Mouse (Mus musculus): ENCODE data around the gene Fv1. TPM values are rescaled to one million over a fixed set of nuclear protein-coding genes. Genes with fewer than 3 reads are reported as not detected.
A peak's percentile ranks its signal among the peaks of the same experiment; 100 is the strongest.
"Not testable (repeated sequence)": the region's sequence is repeated elsewhere in the genome, so short reads cannot be mapped to it uniquely, and the experiment has no call there.

The Fv1 gene
- polyA plus RNA-seq, 1 experiment from 2014 or later = 10.0 TPM

GRCm38 (mm10) chr4:147850776-147851175, 18.0 kb upstream of the Fv1 start:
- Histone ChIP-seq H3K27me3 (ENCODE audit: control insufficient read depth, insufficient read depth, low read length) (no peaks in the 10 kb centered on the region), H3K4me3 (ENCODE audit: low read depth, low read length) (no peak overlapping the region), H3K9me3 (ENCODE audit: control insufficient read depth, low read depth, low read length) (no peaks in the 10 kb centered on the region), H3K4me1 (ENCODE audit: control insufficient read depth, insufficient read depth, low read length) (peaks cover 4% of the 10 kb centered on the region; the same call in 1 of the 2 replicates), H3K36me3 (ENCODE audit: control insufficient read depth, insufficient read depth, low read length) (no peaks in the 10 kb centered on the region), H3K4me2 (replicated peaks; ENCODE audit: low read depth, low read length) (no peak overlapping the region), H3K27ac (ENCODE audit: low read length) (no peak overlapping the region), H3K9ac (replicated peaks; ENCODE audit: low read depth, low read length) (no peak overlapping the region)
- WGBS = 78% methylated on average over 2 of the region's 2 CpGs
- ATAC-seq (ENCODE audit: insufficient number of reproducible peaks, insufficient read depth, low FRiP score, low read depth) = no peak

- Histone ChIP-seq H3K4me1 (ENCODE audit: control insufficient read depth, insufficient read depth, low read length) (no peaks in the 10 kb centered on the region), H3K27me3 (ENCODE audit: control insufficient read depth, insufficient read depth, low read length) (no peaks in the 10 kb centered on the region), H3K9ac (replicated peaks; ENCODE audit: low read depth, low read length) (no peak overlapping the region), H3K27ac (ENCODE audit: low read length) (no peak overlapping the region), H3K4me2 (replicated peaks; ENCODE audit: low read depth, low read length) (no peak overlapping the region), H3K9me3 (ENCODE audit: control insufficient read depth, low read depth, low read length) (no peaks in the 10 kb centered on the region), H3K4me3 (ENCODE audit: low read depth, low read length) (no peak overlapping the region), H3K36me3 (ENCODE audit: control insufficient read depth, insufficient read depth, low read length) (peaks cover 39% of the 10 kb centered on the region)
- no peak for ATAC-seq (ENCODE audit: insufficient number of reproducible peaks, insufficient read depth, low FRiP score, low read depth)
- 96% methylated on average over 3 of the region's 3 CpGs for WGBS
Observed at GRCm38 (mm10) chr4:147862051-147862450, 6.7 kb upstream of the Fv1 start.

GRCm38 (mm10) chr4:147865651-147866050, 3.1 kb upstream of the Fv1 start:
- ATAC-seq (ENCODE audit: insufficient number of reproducible peaks, insufficient read depth, low FRiP score, low read depth) = no peak
- no peaks in the 10 kb centered on the region for H3K27me3 ChIP-seq (ENCODE audit: control insufficient read depth, insufficient read depth, low read length)
- no peaks in the 10 kb centered on the region for H3K9me3 ChIP-seq (ENCODE audit: control insufficient read depth, low read depth, low read length)
- H3K4me1 ChIP-seq (ENCODE audit: control insufficient read depth, insufficient read depth, low read length) = peaks cover 13% of the 10 kb centered on the region; the same call in 1 of the 2 replicates
- H3K4me3 ChIP-seq (ENCODE audit: low read depth, low read length) = no peak overlapping the region
- H3K36me3 ChIP-seq (ENCODE audit: control insufficient read depth, insufficient read depth, low read length) = peaks cover 38% of the 10 kb centered on the region
- WGBS = 92% methylated on average over 6 of the region's 6 CpGs
- no peak overlapping the region for H3K4me2 ChIP-seq (replicated peaks; ENCODE audit: low read depth, low read length)
- no peak overlapping the region for H3K27ac ChIP-seq (ENCODE audit: low read length)
- H3K9ac ChIP-seq (replicated peaks; ENCODE audit: low read depth, low read length) = no peak overlapping the region

GRCm38 (mm10) chr4:147866056-147866455, 2.7 kb upstream of the Fv1 start:
- no peak overlapping the region for H3K27ac ChIP-seq (ENCODE audit: low read length)
- peaks cover 36% of the 10 kb centered on the region for H3K36me3 ChIP-seq (ENCODE audit: control insufficient read depth, insufficient read depth, low read length)
- 94% methylated on average over 9 of the region's 9 CpGs for WGBS
- no peak overlapping the region for H3K4me2 ChIP-seq (replicated peaks; ENCODE audit: low read depth, low read length)
- no peaks in the 10 kb centered on the region for H3K27me3 ChIP-seq (ENCODE audit: control insufficient read depth, insufficient read depth, low read length)
- no peak for ATAC-seq (ENCODE audit: insufficient number of reproducible peaks, insufficient read depth, low FRiP score, low read depth)
- H3K9ac ChIP-seq (replicated peaks; ENCODE audit: low read depth, low read length) = no peak overlapping the region
- H3K4me3 ChIP-seq (ENCODE audit: low read depth, low read length) = no peak overlapping the region
- peaks cover 2% of the 10 kb centered on the region; the same call in 1 of the 2 replicates for H3K9me3 ChIP-seq (ENCODE audit: control insufficient read depth, low read depth, low read length)
- peaks cover 13% of the 10 kb centered on the region; the same call in 1 of the 2 replicates for H3K4me1 ChIP-seq (ENCODE audit: control insufficient read depth, insufficient read depth, low read length)

- not testable (repeated sequence) for H3K4me3 ChIP-seq (ENCODE audit: low read depth, low read length); H3K4me2 ChIP-seq (replicated peaks; ENCODE audit: low read depth, low read length)
- WGBS = 44% methylated on average over 3 of the region's 3 CpGs
Observed at GRCm38 (mm10) chr4:147866793-147867192, 2.0 kb upstream of the Fv1 start.

GRCm38 (mm10) chr4:147867563-147868449, 973 bp upstream of the Fv1 start:
- H3K27ac ChIP-seq (ENCODE audit: low read length) = peak overlapping the region; percentile 86
- H3K4me1 ChIP-seq (ENCODE audit: control insufficient read depth, insufficient read depth, low read length) = peaks cover 13% of the 10 kb centered on the region; the same call in 1 of the 2 replicates
- H3K27me3 ChIP-seq (ENCODE audit: control insufficient read depth, insufficient read depth, low read length) = no peaks in the 10 kb centered on the region
- peak overlapping the region; percentile 64 for H3K4me3 ChIP-seq (ENCODE audit: low read depth, low read length)
- peak overlapping the region; percentile 43 for H3K9ac ChIP-seq (replicated peaks; ENCODE audit: low read depth, low read length)
- H3K36me3 ChIP-seq (ENCODE audit: control insufficient read depth, insufficient read depth, low read length) = peaks cover 21% of the 10 kb centered on the region
- H3K9me3 ChIP-seq (ENCODE audit: control insufficient read depth, low read depth, low read length) = peaks cover 5% of the 10 kb centered on the region; the same call in 1 of the 2 replicates
- 4% methylated on average over 22 of the region's 22 CpGs for WGBS
- peak overlapping the region; percentile 59 for H3K4me2 ChIP-seq (replicated peaks; ENCODE audit: low read depth, low read length)
- ATAC-seq (ENCODE audit: insufficient number of reproducible peaks, insufficient read depth, low FRiP score, low read depth) = no peak

More at GRCm38 (mm10) chr4:147866793-147867192, 2.0 kb upstream of the Fv1 start:
- H3K27ac ChIP-seq (ENCODE audit: low read length); H3K27me3 ChIP-seq (ENCODE audit: control insufficient read depth, insufficient read depth, low read length); H3K9me3 ChIP-seq (ENCODE audit: control insufficient read depth, low read depth, low read length); ATAC-seq (ENCODE audit: insufficient number of reproducible peaks, insufficient read depth, low FRiP score, low read depth); H3K9ac ChIP-seq (replicated peaks; ENCODE audit: low read depth, low read length): not testable (repeated sequence)
- Histone ChIP-seq H3K36me3 (ENCODE audit: control insufficient read depth, insufficient read depth, low read length) (peaks cover 32% of the 10 kb centered on the region), H3K4me1 (ENCODE audit: control insufficient read depth, insufficient read depth, low read length) (peaks cover 13% of the 10 kb centered on the region; the same call in 1 of the 2 replicates)

GRCm38 (mm10) chr4:147869238-147869637, 459 bp downstream of the Fv1 start:
- peaks cover 13% of the 10 kb centered on the region; the same call in 1 of the 2 replicates for H3K4me1 ChIP-seq (ENCODE audit: control insufficient read depth, insufficient read depth, low read length)
- peaks cover 24% of the 10 kb centered on the region for H3K36me3 ChIP-seq (ENCODE audit: control insufficient read depth, insufficient read depth, low read length)
- no peaks in the 10 kb centered on the region for H3K27me3 ChIP-seq (ENCODE audit: control insufficient read depth, insufficient read depth, low read length)
- H3K9me3 ChIP-seq (ENCODE audit: control insufficient read depth, low read depth, low read length) = peaks cover 5% of the 10 kb centered on the region; the same call in 1 of the 2 replicates
- H3K4me3 ChIP-seq (ENCODE audit: low read depth, low read length) = peak overlapping the region; percentile 64
- H3K4me2 ChIP-seq (replicated peaks; ENCODE audit: low read depth, low read length) = peak overlapping the region; percentile 83
- peak overlapping the region; percentile 71 for H3K9ac ChIP-seq (replicated peaks; ENCODE audit: low read depth, low read length)
- H3K27ac ChIP-seq (ENCODE audit: low read length) = peak overlapping the region; percentile 59; the same call in 1 of the 2 replicates
- ATAC-seq (ENCODE audit: insufficient number of reproducible peaks, insufficient read depth, low FRiP score, low read depth) = no peak
- 6% methylated on average over 5 of the region's 5 CpGs for WGBS

- Histone ChIP-seq H3K27ac (ENCODE audit: low read length) (no peak overlapping the region), H3K4me2 (replicated peaks; ENCODE audit: low read depth, low read length) (no peak overlapping the region), H3K9ac (replicated peaks; ENCODE audit: low read depth, low read length) (no peak overlapping the region), H3K4me3 (ENCODE audit: low read depth, low read length) (no peak overlapping the region), H3K9me3 (ENCODE audit: control insufficient read depth, low read depth, low read length) (peaks cover 3% of the 10 kb centered on the region; the same call in 1 of the 2 replicates), H3K4me1 (ENCODE audit: control insufficient read depth, insufficient read depth, low read length) (no peaks in the 10 kb centered on the region), H3K36me3 (ENCODE audit: control insufficient read depth, insufficient read depth, low read length) (peaks cover 62% of the 10 kb centered on the region), H3K27me3 (ENCODE audit: control insufficient read depth, insufficient read depth, low read length) (no peaks in the 10 kb centered on the region)
- ATAC-seq (ENCODE audit: insufficient number of reproducible peaks, insufficient read depth, low FRiP score, low read depth) = no peak
- WGBS = 89% methylated on average over 4 of the region's 4 CpGs
Observed at GRCm38 (mm10) chr4:147875852-147876575, 7.2 kb downstream of the Fv1 start.

Data from stomach, embryonic 14.5 days (tissue).